ENCODE assay signal across 18 mouse cellular contexts in the genomic region with DNA sequence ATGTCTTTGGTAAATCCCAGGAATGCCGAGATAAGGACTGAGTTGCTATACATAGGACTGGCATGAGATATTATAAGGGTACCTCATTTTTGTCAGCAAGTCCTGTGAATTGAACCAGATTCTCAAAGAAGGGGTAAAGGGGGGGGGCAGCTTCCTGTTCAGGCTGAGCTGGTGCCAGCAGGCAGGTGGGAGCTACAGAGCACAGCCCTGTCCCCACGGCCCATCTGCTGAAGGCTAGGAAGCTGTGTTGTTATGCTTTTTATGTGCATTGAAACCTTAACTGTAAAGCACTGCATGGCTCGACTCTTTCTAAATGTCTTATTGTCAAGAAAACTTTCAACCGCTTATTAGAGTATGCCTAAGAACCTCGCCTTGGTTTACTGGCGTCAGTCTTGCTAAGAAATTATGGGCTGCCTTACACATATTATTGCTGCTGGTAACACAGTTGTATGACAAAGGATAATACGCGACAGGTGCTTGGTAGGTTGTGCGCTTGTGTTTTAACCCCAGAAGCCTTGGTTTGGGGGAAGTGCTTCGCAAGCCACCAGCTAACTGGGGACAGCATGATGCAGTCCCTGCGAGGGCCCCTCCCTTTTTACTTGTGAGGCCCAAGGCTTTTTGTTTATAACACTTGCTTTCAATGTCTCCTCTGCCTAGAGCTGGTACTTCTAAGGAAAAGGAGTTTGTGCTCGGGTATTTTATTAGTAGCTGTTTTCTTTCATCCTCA.
DNase-seq lines count a peak whose midpoint lies in the region; ATAC-seq lines count a peak whose summit lies in the region.
"Had no signal": no experiment of that assay in that cellular context is flagged by ENCODE, and none has a peak within 500 bp of the region (broad histone marks: within the 10 kb centered on the region; RNA-seq: fewer than 3 reads in every experiment).

No protein-coding gene starts in this region.

- no peaks in the 10 kb centered on the region for H3K9me3 ChIP-seq in heart, embryonic 13.5 days
- peaks cover 8% of the 10 kb centered on the region; the same call in 1 of the 2 replicates for H3K9me3 ChIP-seq in hindbrain, embryonic 13.5 days
- H3K9me3 ChIP-seq: forebrain, embryonic 15.5 days; intestine, embryonic 15.5 days; lung, embryonic 15.5 days had no signal

- peaks cover 20% of the 10 kb centered on the region for H3K4me1 ChIP-seq in heart, embryonic 13.5 days
- H3K4me1 ChIP-seq in hindbrain, embryonic 13.5 days (replicated peaks) = no peaks in the 10 kb centered on the region
- H3K4me1 ChIP-seq: forebrain, embryonic 15.5 days; intestine, embryonic 15.5 days; lung, embryonic 15.5 days had no signal

- intact Hi-C loops in heart, postnatal 36 days (cut with DNase I) = no loop called here

- WGBS in heart, embryonic 13.5 days = 74% methylated on average over 12 of the region's 12 CpGs
- 79% methylated on average over 12 of the region's 12 CpGs for WGBS in hindbrain, embryonic 13.5 days

- H3K9ac ChIP-seq in heart, embryonic 13.5 days = 0 out of 2 replicates have a peak overlapping the region, but pooled peaks have one; percentile 16
- no peak overlapping the region for H3K9ac ChIP-seq in hindbrain, embryonic 13.5 days
- H3K9ac ChIP-seq: forebrain, embryonic 15.5 days; hindbrain, embryonic 14.5 days; intestine, embryonic 15.5 days; lung, embryonic 15.5 days had no signal

- peak overlapping the region; percentile 68 for H3K27ac ChIP-seq in heart, embryonic 13.5 days (replicated peaks)
- no peak overlapping the region for H3K27ac ChIP-seq in hindbrain, embryonic 13.5 days
- H3K27ac ChIP-seq: forebrain, embryonic 15.5 days; heart, adult 2 months; hindbrain, embryonic 14.5 days; intestine, embryonic 15.5 days; lung, embryonic 15.5 days; macrophage had no signal

- H3K4me3 ChIP-seq in heart, embryonic 13.5 days = no peak overlapping the region
- H3K4me3 ChIP-seq in hindbrain, embryonic 13.5 days = no peak overlapping the region
- H3K4me3 ChIP-seq: erythroblast, embryonic 14.5 days; forebrain, embryonic 15.5 days; heart, adult 2 months; intestine, embryonic 15.5 days; lung, embryonic 15.5 days had no signal

- H3K4me2 ChIP-seq in heart, embryonic 13.5 days = no peak overlapping the region
- H3K4me2 ChIP-seq in hindbrain, embryonic 13.5 days = no peak overlapping the region
- H3K4me2 ChIP-seq: forebrain, embryonic 15.5 days; hindbrain, embryonic 14.5 days; intestine, embryonic 15.5 days; lung, embryonic 15.5 days; midbrain, embryonic 11.5 days had no signal

- peaks cover 68% of the 10 kb centered on the region for H3K36me3 ChIP-seq in heart, embryonic 13.5 days
- H3K36me3 ChIP-seq in hindbrain, embryonic 13.5 days = 0 out of 2 replicates have a peak, but pooled peaks cover 3% of the 10 kb centered on the region
- H3K36me3 ChIP-seq: forebrain, embryonic 15.5 days had no signal

- no peak for ATAC-seq in heart, embryonic 13.5 days (ENCODE audit: extremely low read depth, insufficient number of reproducible peaks, low FRiP score, low TSS enrichment)
- ATAC-seq in hindbrain, embryonic 13.5 days (ENCODE audit: low FRiP score) = no peak
- ATAC-seq: forebrain, embryonic 15.5 days; intestine, embryonic 15.5 days had no signal

- no peak for DNase-seq in heart, postnatal 36 days
- peak; percentile 26 to 35 for DNase-seq in spleen, postnatal 36 days (ENCODE audit: low spot score in 2 of 2)
- DNase-seq in spleen, postnatal 4 days (ENCODE audit: low spot score in 2 of 2) = no peak
- peak; percentile 90 for DNase-seq in thymus, postnatal 0 days (ENCODE audit: low spot score)
- no peak for DNase-seq in urinary bladder, postnatal 10 days (ENCODE audit: low spot score)
- DNase-seq: adrenal gland, postnatal 10 days; cerebellum, adult 11-12 months; heart, adult 2 months; right cerebral cortex, postnatal 4 days had no signal

- H3K27me3 ChIP-seq in heart, embryonic 13.5 days (replicated peaks) = no peaks in the 10 kb centered on the region
- no peaks in the 10 kb centered on the region for H3K27me3 ChIP-seq in hindbrain, embryonic 13.5 days
- H3K27me3 ChIP-seq: forebrain, embryonic 15.5 days; intestine, embryonic 15.5 days; lung, embryonic 15.5 days had no signal

Comparison
In these comparisons a context has a peak if more than half of its experiments do, and no peak if none do; other contexts are left out.
1. DNase-seq: peak in spleen, postnatal 36 days (2 of 2) and thymus, postnatal 0 days (single experiment); none in heart, postnatal 36 days (0 of 2), spleen, postnatal 4 days (0 of 2) and urinary bladder, postnatal 10 days (single experiment).